Mouse (Mus musculus): ENCODE data around the gene Gm8247. TPM values are rescaled to one million over a fixed set of nuclear protein-coding genes. Genes with fewer than 3 reads are reported as not detected.

Gene Gm8247
- not detected for polyA plus RNA-seq (2015; fragmentation: Illumina TruSeq; extraction: RNeasy Lipid Tissue Mini Kit (QIAGEN cat#74804); ENCODE audit: insufficient read depth, low read depth, low replicate concordance)

GRCm38 (mm10) chr14:44582853-44583252, at the start of gene Gm8247:
Gm8247 (plus strand) TSS chr14:44583153.

GRCm38 (mm10) chr14:44627737-44628136, 44.8 kb downstream of the Gm8247 start, which contains the start of gene Gm5624:
Gm5624 (minus strand) TSS chr14:44627938.

Other genes starting within 250 kb of the Gm8247 start
- not detected for gene Gm5930, start 244.6 kb upstream of the Gm8247 start, polyA plus RNA-seq (2015; fragmentation: Illumina TruSeq; extraction: RNeasy Lipid Tissue Mini Kit (QIAGEN cat#74804); ENCODE audit: insufficient read depth, low read depth, low replicate concordance)
- gene Gm8229, start 217.8 kb upstream of the Gm8247 start, polyA plus RNA-seq (2015; fragmentation: Illumina TruSeq; extraction: RNeasy Lipid Tissue Mini Kit (QIAGEN cat#74804); ENCODE audit: insufficient read depth, low read depth, low replicate concordance): not detected
- gene Gm3371, start 172.5 kb upstream of the Gm8247 start, polyA plus RNA-seq (2015; fragmentation: Illumina TruSeq; extraction: RNeasy Lipid Tissue Mini Kit (QIAGEN cat#74804); ENCODE audit: insufficient read depth, low read depth, low replicate concordance): not detected
- not detected for gene Gm8232, start 149.5 kb upstream of the Gm8247 start, polyA plus RNA-seq (2015; fragmentation: Illumina TruSeq; extraction: RNeasy Lipid Tissue Mini Kit (QIAGEN cat#74804); ENCODE audit: insufficient read depth, low read depth, low replicate concordance)
- gene BC061237, start 90.7 kb upstream of the Gm8247 start, polyA plus RNA-seq (2015; fragmentation: Illumina TruSeq; extraction: RNeasy Lipid Tissue Mini Kit (QIAGEN cat#74804); ENCODE audit: insufficient read depth, low read depth, low replicate concordance): not detected
- not detected for gene Gm17093, start 64.9 kb upstream of the Gm8247 start, polyA plus RNA-seq (2015; fragmentation: Illumina TruSeq; extraction: RNeasy Lipid Tissue Mini Kit (QIAGEN cat#74804); ENCODE audit: insufficient read depth, low read depth, low replicate concordance)
- not detected for gene Gm5624, start 44.8 kb downstream of the Gm8247 start, polyA plus RNA-seq (2015; fragmentation: Illumina TruSeq; extraction: RNeasy Lipid Tissue Mini Kit (QIAGEN cat#74804); ENCODE audit: insufficient read depth, low read depth, low replicate concordance)
- not detected for gene Gm8257, start 123.3 kb downstream of the Gm8247 start, polyA plus RNA-seq (2015; fragmentation: Illumina TruSeq; extraction: RNeasy Lipid Tissue Mini Kit (QIAGEN cat#74804); ENCODE audit: insufficient read depth, low read depth, low replicate concordance)
- not detected for gene Gm8267, start 167.2 kb downstream of the Gm8247 start, polyA plus RNA-seq (2015; fragmentation: Illumina TruSeq; extraction: RNeasy Lipid Tissue Mini Kit (QIAGEN cat#74804); ENCODE audit: insufficient read depth, low read depth, low replicate concordance)

Measured in pancreas, adult 10 weeks (tissue).